Mouse (Mus musculus): Measurements from ENCODE around the gene 4933402N03Rik. TPM values are rescaled to one million over a fixed set of nuclear protein-coding genes. Genes with fewer than 3 reads are reported as not detected.

Gene 4933402N03Rik
- polyA plus RNA-seq, 1 experiment: not detected

- no peak for TF ChIP-seq POLR2A (IDR thresholded peaks at IDR 0.05; ENCODE audit: borderline replicate concordance, extremely low read depth, insufficient read depth, insufficient read length, poor library complexity, severe bottlenecking)
- no peak for TF ChIP-seq CTCF (IDR thresholded peaks at IDR 0.05; ENCODE audit: borderline replicate concordance, extremely low read depth, insufficient read depth, insufficient read length)
- no peak for DNase-seq (ENCODE audit: low read depth)
Measured at GRCm38 (mm10) chr7:131130021-131130420, 16.1 kb downstream of the 4933402N03Rik start.

DNA sequence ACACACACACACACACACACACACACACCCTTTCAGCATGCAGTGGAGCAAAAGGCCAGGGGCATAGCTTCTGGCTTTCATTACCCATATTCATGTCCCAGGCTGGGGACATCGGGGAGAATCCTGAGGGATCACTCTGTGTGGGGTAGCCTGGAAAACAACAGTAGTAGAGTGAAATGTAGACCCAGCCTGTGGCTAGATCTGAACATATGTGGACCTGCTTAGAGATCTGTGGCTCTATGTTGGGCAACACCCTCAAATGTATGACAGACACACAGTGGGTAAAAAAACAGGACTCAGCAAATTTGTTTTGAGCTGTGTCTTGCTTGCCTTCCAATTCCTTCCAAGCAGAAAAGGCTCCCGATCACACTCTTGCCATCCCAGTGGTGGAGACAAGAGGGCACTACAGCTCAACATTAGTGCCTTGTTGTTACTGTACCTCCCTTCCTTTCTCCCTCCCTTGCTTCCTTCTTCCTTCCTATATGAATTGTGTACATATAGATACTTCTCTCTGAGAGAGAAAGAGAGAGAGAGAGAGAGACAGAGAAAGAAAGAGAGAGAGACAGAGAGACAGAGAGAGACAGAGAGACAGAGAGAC is 23.8 kb downstream of the 4933402N03Rik start:
- peak; percentile 5; the same call in 1 of the 2 replicates for TF ChIP-seq CTCF (IDR thresholded peaks at IDR 0.05; ENCODE audit: borderline replicate concordance, extremely low read depth, insufficient read depth, insufficient read length)
- no peak for TF ChIP-seq POLR2A (IDR thresholded peaks at IDR 0.05; ENCODE audit: borderline replicate concordance, extremely low read depth, insufficient read depth, insufficient read length, poor library complexity, severe bottlenecking)
- DNase-seq (ENCODE audit: low read depth): no peak

DNA sequence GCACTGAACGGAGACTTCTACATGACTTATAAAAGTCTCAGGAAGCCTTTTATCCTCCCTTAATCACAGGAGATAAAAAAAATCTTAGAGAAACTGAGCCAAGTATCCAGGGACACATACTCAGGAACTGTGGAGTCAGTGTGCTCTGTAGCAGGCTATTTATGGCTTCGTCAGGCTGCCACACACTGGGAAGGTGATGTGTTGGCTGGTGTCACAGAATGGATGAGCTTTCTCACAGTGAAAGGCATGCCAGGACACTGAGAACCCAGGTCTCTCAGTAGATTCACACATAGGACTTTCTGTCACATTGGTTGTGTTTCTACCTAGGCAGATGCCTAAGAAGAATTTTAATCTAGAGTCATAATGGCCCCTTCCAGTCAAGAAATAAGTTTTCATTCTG is 31.7 kb downstream of the 4933402N03Rik start:
- no peak for DNase-seq (ENCODE audit: low read depth)
- TF ChIP-seq POLR2A (IDR thresholded peaks at IDR 0.05; ENCODE audit: borderline replicate concordance, extremely low read depth, insufficient read depth, insufficient read length, poor library complexity, severe bottlenecking): no peak
- no peak for TF ChIP-seq CTCF (IDR thresholded peaks at IDR 0.05; ENCODE audit: borderline replicate concordance, extremely low read depth, insufficient read depth, insufficient read length)

GRCm38 (mm10) chr7:131113676-131114075 is 32.4 kb downstream of the 4933402N03Rik start:
- TF ChIP-seq CTCF (IDR thresholded peaks at IDR 0.05; ENCODE audit: borderline replicate concordance, extremely low read depth, insufficient read depth, insufficient read length) (no peak), POLR2A (IDR thresholded peaks at IDR 0.05; ENCODE audit: borderline replicate concordance, extremely low read depth, insufficient read depth, insufficient read length, poor library complexity, severe bottlenecking) (no peak)
- DNase-seq (ENCODE audit: low read depth): no peak

DNA sequence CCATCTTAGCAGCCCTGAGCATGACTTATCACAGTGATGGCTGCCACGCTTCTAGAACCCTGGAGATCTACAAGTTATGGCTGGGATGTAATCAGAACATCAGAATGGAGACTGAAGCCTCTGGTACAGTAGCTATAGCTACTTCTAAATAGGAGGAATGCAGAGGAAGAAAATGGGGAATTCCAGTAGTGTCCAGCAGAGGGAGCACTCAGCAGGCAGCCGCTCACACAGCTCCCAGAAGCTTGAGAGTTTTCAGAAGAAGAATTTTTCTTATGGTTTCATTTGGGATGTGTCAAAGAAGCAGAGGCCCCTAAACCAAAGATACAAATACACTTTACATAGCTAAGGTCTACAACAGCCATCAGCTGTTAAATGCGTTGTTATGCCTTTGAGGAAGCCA is 33.6 kb downstream of the 4933402N03Rik start:
- DNase-seq (ENCODE audit: low read depth): peak; percentile 81
- peak; percentile 81 for TF ChIP-seq CTCF (IDR thresholded peaks at IDR 0.05; ENCODE audit: borderline replicate concordance, extremely low read depth, insufficient read depth, insufficient read length)
- TF ChIP-seq POLR2A (IDR thresholded peaks at IDR 0.05; ENCODE audit: borderline replicate concordance, extremely low read depth, insufficient read depth, insufficient read length, poor library complexity, severe bottlenecking): no peak

Other genes with a start within 250 kb of the 4933402N03Rik start
- gene Htra1, start 210.2 kb downstream of the 4933402N03Rik start, polyA plus RNA-seq (2012; rRNA removed): 10.0 and 15.9 TPM in 2 replicates
- 0.01 TPM in 1 of 2 replicates, not detected in the other for gene Dmbt1, start 114.3 kb downstream of the 4933402N03Rik start, polyA plus RNA-seq (2012; rRNA removed)
- 0.01 TPM in 2 replicates for gene 5430419D17Rik, start 28.1 kb upstream of the 4933402N03Rik start, polyA plus RNA-seq (2012; rRNA removed)
- 0.03 and 0.16 TPM in 2 replicates for gene Cuzd1, start 176.0 kb upstream of the 4933402N03Rik start, polyA plus RNA-seq (2012; rRNA removed)
- not detected in 2 replicates for gene Fam24b, start 183.2 kb upstream of the 4933402N03Rik start, polyA plus RNA-seq (2012; rRNA removed)
- not detected in 2 replicates for gene Fam24a, start 187.6 kb upstream of the 4933402N03Rik start, polyA plus RNA-seq (2012; rRNA removed)
- gene 2310057M21Rik, start 216.4 kb upstream of the 4933402N03Rik start, polyA plus RNA-seq (2012; rRNA removed): 14.0 and 18.4 TPM in 2 replicates
- 36.7 and 43.2 TPM in 2 replicates for gene Pstk, start 224.8 kb upstream of the 4933402N03Rik start, polyA plus RNA-seq (2012; rRNA removed)